In genomic region chr2:65237610-65238170, GRCm38 (mm10) we compare ENCODE assay signal across 8 mouse cellular contexts. TPM values are rescaled to one million over a fixed set of nuclear protein-coding genes. Genes with fewer than 3 reads are reported as not detected.
A peak's percentile ranks its signal among the peaks of the same experiment; 100 is the strongest.
DNase-seq lines count a peak whose midpoint lies in the region; ATAC-seq and TF ChIP-seq lines count a peak whose summit lies in the region.

No protein-coding gene starts in this region.

- no peak for ATAC-seq in embryonic facial prominence, embryonic 11.5 days (replicated peaks; ENCODE audit: insufficient number of reproducible peaks, low FRiP score, low TSS enrichment, low read depth)
- ATAC-seq in limb, embryonic 11.5 days (ENCODE audit: insufficient number of reproducible peaks, low FRiP score, low TSS enrichment, low read depth) = peak; percentile 23; the same call in 1 of the 2 replicates
- peak; percentile 76 for ATAC-seq in stomach, postnatal 0 days (ENCODE audit: low FRiP score, low TSS enrichment)

- no peak for TF ChIP-seq EP300 in stomach, postnatal 0 days (optimal IDR thresholded peaks at IDR 0.05)

- TF ChIP-seq CTCF in stomach, postnatal 0 days (IDR thresholded peaks at IDR 0.05; ENCODE audit: low read depth) = no peak

- peaks cover 12% of the 10 kb centered on the region for H3K27me3 ChIP-seq in embryonic facial prominence, embryonic 11.5 days (ENCODE audit: control insufficient read depth, insufficient read depth, low read length)
- 0 out of 2 replicates have a peak, but pooled peaks cover 3% of the 10 kb centered on the region for H3K27me3 ChIP-seq in limb, embryonic 11.5 days (ENCODE audit: control insufficient read depth, insufficient read depth, low read length)
- H3K27me3 ChIP-seq in midbrain, embryonic 10.5 days (ENCODE audit: low read depth, poor library complexity, severe bottlenecking) = peaks cover 40% of the 10 kb centered on the region
- no peaks in the 10 kb centered on the region for H3K27me3 ChIP-seq in stomach, postnatal 0 days (ENCODE audit: control insufficient read depth, insufficient read depth, low read length)

- no peak overlapping the region for H3K27ac ChIP-seq in embryonic facial prominence, embryonic 11.5 days (replicated peaks; ENCODE audit: low read depth, low read length)
- H3K27ac ChIP-seq in limb, embryonic 11.5 days (replicated peaks; ENCODE audit: low read depth, low read length) = no peak overlapping the region
- peak overlapping the region; percentile 88 for H3K27ac ChIP-seq in midbrain, embryonic 10.5 days (replicated peaks)
- H3K27ac ChIP-seq in stomach, postnatal 0 days (replicated peaks) = peak overlapping the region; percentile 98

- H3K9me3 ChIP-seq in embryonic facial prominence, embryonic 11.5 days (replicated peaks; ENCODE audit: control insufficient read depth, low read length) = no peaks in the 10 kb centered on the region
- no peaks in the 10 kb centered on the region for H3K9me3 ChIP-seq in limb, embryonic 11.5 days (ENCODE audit: control insufficient read depth, low read length)
- no peaks in the 10 kb centered on the region for H3K9me3 ChIP-seq in midbrain, embryonic 10.5 days (replicated peaks)
- no peaks in the 10 kb centered on the region for H3K9me3 ChIP-seq in stomach, postnatal 0 days (ENCODE audit: control insufficient read depth, low read length)

- DNase-seq in right cerebral cortex, postnatal 25 days = peak; percentile 4
- DNase-seq in right cerebral cortex, adult 2 months (ENCODE audit: low spot score in 2 of 2) = no peak
- DNase-seq in embryonic facial prominence, embryonic 11.5 days (ENCODE audit: low spot score) = peak; percentile 21
- peak; percentile 48 for DNase-seq in heart, postnatal 4 days
- DNase-seq in limb, embryonic 11.5 days (ENCODE audit: low spot score) = peak; percentile 64
- no peak for DNase-seq in midbrain, embryonic 10.5 days (ENCODE audit: low spot score)
- DNase-seq in stomach, postnatal 0 days (ENCODE audit: low spot score) = peak; percentile 85
- no peak for DNase-seq in layer of hippocampus, postnatal 25 days (ENCODE audit: extremely low spot score in 1 of 2, low spot score in 1 of 2)

- H3K4me3 ChIP-seq in embryonic facial prominence, embryonic 11.5 days (ENCODE audit: low read depth, low read length) = peak overlapping the region; percentile 72
- peak overlapping the region; percentile 58 for H3K4me3 ChIP-seq in limb, embryonic 11.5 days (ENCODE audit: low read depth, low read length)
- H3K4me3 ChIP-seq in midbrain, embryonic 10.5 days = peak overlapping the region; percentile 82
- H3K4me3 ChIP-seq in stomach, postnatal 0 days (ENCODE audit: low read depth, low read length) = peak overlapping the region; percentile 81

- no peaks in the 10 kb centered on the region; the same call in 1 of the 2 replicates for H3K4me1 ChIP-seq in embryonic facial prominence, embryonic 11.5 days (ENCODE audit: control insufficient read depth, insufficient read depth, low read length)
- no peaks in the 10 kb centered on the region for H3K4me1 ChIP-seq in limb, embryonic 11.5 days (ENCODE audit: control insufficient read depth, insufficient read depth, low read length)
- peaks cover 26% of the 10 kb centered on the region for H3K4me1 ChIP-seq in midbrain, embryonic 10.5 days
- H3K4me1 ChIP-seq in stomach, postnatal 0 days (replicated peaks; ENCODE audit: control insufficient read depth, insufficient read depth) = no peaks in the 10 kb centered on the region

- peak overlapping the region; percentile 99 for H3K4me2 ChIP-seq in embryonic facial prominence, embryonic 11.5 days (ENCODE audit: low read depth, low read length)
- peak overlapping the region; percentile 97 for H3K4me2 ChIP-seq in limb, embryonic 11.5 days (ENCODE audit: low read depth, severe bottlenecking)
- H3K4me2 ChIP-seq in stomach, postnatal 0 days (replicated peaks; ENCODE audit: low read depth) = peak overlapping the region; percentile 93

- under 1% methylated on average over 21 of the region's 22 CpGs for WGBS in embryonic facial prominence, embryonic 11.5 days
- WGBS in limb, embryonic 11.5 days = under 1% methylated on average over 22 of the region's 22 CpGs
- 1% methylated on average over 22 of the region's 22 CpGs for whole genome bisulfite sequencing in midbrain, embryonic 10.5 days
- WGBS in stomach, postnatal 0 days = 2% methylated on average over 22 of the region's 22 CpGs

- no peaks in the 10 kb centered on the region for H3K36me3 ChIP-seq in embryonic facial prominence, embryonic 11.5 days (replicated peaks; ENCODE audit: control insufficient read depth, insufficient read depth, low read depth, low read length)
- H3K36me3 ChIP-seq in limb, embryonic 11.5 days (ENCODE audit: control insufficient read depth, insufficient read depth, low read length) = no peaks in the 10 kb centered on the region
- H3K36me3 ChIP-seq in midbrain, embryonic 10.5 days = no peaks in the 10 kb centered on the region
- no peaks in the 10 kb centered on the region for H3K36me3 ChIP-seq in stomach, postnatal 0 days (ENCODE audit: control insufficient read depth, insufficient read depth, low read length)

- peak overlapping the region; percentile 72 for H3K9ac ChIP-seq in embryonic facial prominence, embryonic 11.5 days (replicated peaks; ENCODE audit: low read length)
- H3K9ac ChIP-seq in limb, embryonic 11.5 days (ENCODE audit: low read length) = peak overlapping the region; percentile 75; the same call in 1 of the 2 replicates
- peak overlapping the region; percentile 92 for H3K9ac ChIP-seq in stomach, postnatal 0 days (ENCODE audit: low read length)

RNA-seq across cellular contexts. Expression of gene Cobll1, which starts 1.5 kb away (rescaled TPM):
- 2.2 and 2.4 TPM in 2 replicates for polyA plus RNA-seq in embryonic facial prominence, embryonic 11.5 days (2014; fragmentation: Nextera tagmentation; extraction: Ambion mirVana)
- total RNA-seq in heart, postnatal 4 days (2021) = 10 to 100 TPM; 34.5 to 34.7 TPM
- polyA plus RNA-seq in limb, embryonic 11.5 days (2014; fragmentation: Nextera tagmentation; extraction: Ambion mirVana) = 1.6 and 2.8 TPM in 2 replicates
- polyA plus RNA-seq in midbrain, embryonic 10.5 days (2016; fragmentation: Nextera tagmentation; extraction: Ambion mirVana) = 1.7 and 1.8 TPM in 2 replicates
- 9.3 and 10.3 TPM in 2 replicates for polyA plus RNA-seq in stomach, postnatal 0 days (2015; fragmentation: Nextera tagmentation; extraction: Ambion mirVana)
- total RNA-seq in layer of hippocampus, postnatal 25 days (2021) = 1 to 10 TPM; 7.7 to 9.3 TPM

Comparison
In these comparisons a context has a peak if more than half of its experiments do, and no peak if none do; other contexts are left out.
1. DNase-seq: peak in right cerebral cortex, postnatal 25 days (single experiment), embryonic facial prominence, embryonic 11.5 days (single experiment), heart, postnatal 4 days (single experiment), limb, embryonic 11.5 days (single experiment) and stomach, postnatal 0 days (single experiment); none in right cerebral cortex, adult 2 months (0 of 2), midbrain, embryonic 10.5 days (single experiment) and layer of hippocampus, postnatal 25 days (0 of 2).
2. H3K27ac ChIP-seq: peak in midbrain, embryonic 10.5 days (single experiment) and stomach, postnatal 0 days (single experiment); none in embryonic facial prominence, embryonic 11.5 days (single experiment) and limb, embryonic 11.5 days (single experiment).
3. Peak in every context shown above with its lines, with median percentiles within 50 percentile points of each other: H3K4me2 ChIP-seq, H3K4me3 ChIP-seq and H3K9ac ChIP-seq.